Mouse (Mus musculus) neural tube, postnatal 0 days (tissue): Measurements from ENCODE around the gene Klf8. TPM values are rescaled to one million over a fixed set of nuclear protein-coding genes. Genes with fewer than 3 reads are reported as not detected.

Experiments
- polyA plus RNA-seq: library from polyadenylated mRNA; unstranded; fragments of >200 nt; fragmentation: Nextera tagmentation; extraction: Ambion mirVana; gene quantifications from 2 replicates; pipeline ENCODE4 v1.2.1, GENCODE M21; 2015

Gene Klf8
- polyA plus RNA-seq: 2.2 and 3.9 TPM in 2 replicates

DNA sequence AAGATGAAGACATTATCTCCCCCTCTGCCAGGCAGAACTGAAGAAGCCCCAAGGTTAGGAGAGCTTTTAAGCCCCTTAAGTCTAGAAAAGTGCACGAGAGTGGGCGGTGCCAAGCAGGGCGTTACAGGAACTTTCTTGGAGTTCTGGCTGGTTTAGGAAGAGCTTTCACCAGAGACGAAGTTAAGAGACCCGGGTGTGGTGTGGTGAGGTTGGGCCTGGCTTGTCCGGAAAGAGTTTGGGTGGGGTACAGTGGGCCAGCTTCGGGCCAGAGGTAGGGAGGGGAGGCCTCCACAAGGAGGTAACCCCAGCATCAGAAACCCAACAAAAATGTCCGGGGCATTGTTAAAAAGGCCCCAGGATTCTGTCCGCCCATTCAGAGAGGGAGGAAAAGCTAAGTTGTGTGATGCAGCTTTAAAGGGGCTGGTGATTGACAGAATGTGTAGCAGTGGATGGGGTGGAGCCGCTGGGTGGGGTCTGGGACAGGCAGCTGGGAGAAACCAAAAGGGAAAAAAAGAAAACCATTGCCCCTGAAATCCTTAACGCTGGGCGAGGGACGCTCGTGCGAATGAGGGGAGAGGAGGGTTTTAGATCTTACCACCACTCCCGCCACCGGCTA, at the start of gene Klf8:
Klf8 (plus strand) TSS at position 163 of the 616 bp plus-strand sequence.

Other genes starting within 250 kb of the Klf8 start
- gene Usp51, start 231.0 kb upstream of the Klf8 start, polyA plus RNA-seq: 3.9 and 4.9 TPM in 2 replicates
- gene Mageh1, start 199.9 kb upstream of the Klf8 start, polyA plus RNA-seq: 117 TPM in 2 replicates
- gene Foxr2, start 118.7 kb upstream of the Klf8 start, polyA plus RNA-seq: 0.62 and 1.1 TPM in 2 replicates
- 19.3 and 22.0 TPM in 2 replicates for gene Rragb, start 97.5 kb upstream of the Klf8 start, polyA plus RNA-seq